Mouse (Mus musculus) forebrain, embryonic 11.5 days (tissue): ENCODE measurements around the gene Rftn2. TPM values are rescaled to one million over a fixed set of nuclear protein-coding genes. Genes with fewer than 3 reads are reported as not detected.
"Not testable (repeated sequence)": the region's sequence is repeated elsewhere in the genome, so short reads cannot be mapped to it uniquely, and the experiment has no call there.

Experiments
- ATAC-seq: fragments of 200-750 bp; cut with Nextera tagmentation; replicated peaks from 2 replicates; pipeline ENCODE4 v1.8.0; 2017; ENCODE audit warnings: moderate TSS enrichment; ENCODE audit not compliant: low FRiP score
- DNase-seq: peaks from one replicate; pipeline ENCODE4 v3.0.0-alpha.2; 2017; ENCODE audit warnings: low spot score
- H3K27ac ChIP-seq: fragments of 300-500 bp; sonication (generic); 2 replicates; pipeline ENCODE4 v1.5.1; 2014; ENCODE audit warnings: low read depth, low read length
- H3K27me3 ChIP-seq: fragments of 300-500 bp; sonication (generic); 2 replicates; pipeline ENCODE4 v1.6.1; 2014; ENCODE audit warnings: mild to moderate bottlenecking, low read length, mixed read lengths; ENCODE audit not compliant: control insufficient read depth, insufficient read depth
- H3K36me3 ChIP-seq: fragments of 300-500 bp; sonication (generic); 2 replicates; pipeline ENCODE4 v1.6.1; 2014; ENCODE audit warnings: mild to moderate bottlenecking, low read length, moderate library complexity, mixed read lengths; ENCODE audit not compliant: control insufficient read depth, insufficient read depth
- H3K4me1 ChIP-seq: fragments of 300-500 bp; sonication (generic); replicated peaks from 2 replicates; pipeline ENCODE4 v1.6.1; 2014; ENCODE audit warnings: low read length, mixed read lengths; ENCODE audit not compliant: control insufficient read depth, insufficient read depth
- H3K4me2 ChIP-seq: fragments of 300-500 bp; sonication (generic); 2 replicates; pipeline ENCODE4 v1.6.1; 2014; ENCODE audit warnings: low read depth, mild to moderate bottlenecking, low read length, moderate library complexity, mixed read lengths; ENCODE audit not compliant: severe bottlenecking
- H3K4me3 ChIP-seq: fragments of 300-500 bp; sonication (generic); 2 replicates; pipeline ENCODE4 v1.5.1; 2014; ENCODE audit warnings: low read depth, low read length
- H3K9ac ChIP-seq: fragments of 300-500 bp; sonication (generic); 2 replicates; pipeline ENCODE4 v1.6.1; 2014; ENCODE audit warnings: low read length
- H3K9me3 ChIP-seq: fragments of 300-500 bp; sonication (generic); 2 replicates; pipeline ENCODE4 v1.6.1; 2016; ENCODE audit warnings: low read length, mixed read lengths; ENCODE audit not compliant: control insufficient read depth
- WGBS: fragments of 180-500 bp; shearing (Covaris S2); extraction: QIAGEN DNeasy Blood & Tissue Kit; methylation state at CpG from one replicate; pipeline ENCODE4 v1.1.7; 2014; 5-methylcytosine and 5-hydroxymethylcytosine counted together
- polyA plus RNA-seq: library from polyadenylated mRNA; unstranded; fragments of >200 nt; fragmentation: Nextera tagmentation; extraction: Ambion mirVana; gene quantifications from 2 replicates; pipeline ENCODE4 v1.2.1, GENCODE M21; 2014

Rftn2 gene
- polyA plus RNA-seq, 1 experiment from 2014 or later: 8.2 TPM

- peak overlapping the region; percentile 95 for H3K27ac ChIP-seq
- peak overlapping the region; percentile 67 for H3K4me2 ChIP-seq
- no peaks in the 10 kb centered on the region for H3K9me3 ChIP-seq
- H3K27me3 ChIP-seq: no peaks in the 10 kb centered on the region
- peak overlapping the region; percentile 95 for H3K9ac ChIP-seq
- H3K4me3 ChIP-seq: peak overlapping the region; percentile 81
- DNase-seq (no peak), ATAC-seq (peak; percentile 82)
- H3K4me1 ChIP-seq: 0 out of 2 replicates have a peak, but pooled peaks cover 3% of the 10 kb centered on the region
- 0% methylated on average over 47 of the region's 47 CpGs for WGBS
- no peaks in the 10 kb centered on the region for H3K36me3 ChIP-seq
Measured at GRCm38 (mm10) chr1:55131424-55132014, 95.1 kb downstream of the Rftn2 start.

- no peaks in the 10 kb centered on the region for H3K27me3 ChIP-seq
- H3K9ac ChIP-seq: peak within 1 kb of the TSS; percentile 95
- peak; percentile 97 for ATAC-seq
- peak within 1 kb of the TSS; percentile 81 for H3K4me3 ChIP-seq
- H3K4me2 ChIP-seq: peak within 1 kb of the TSS; percentile 67
- no peaks in the 10 kb centered on the region for H3K9me3 ChIP-seq
- peak within 1 kb of the TSS; percentile 95 for H3K27ac ChIP-seq
- H3K4me1 ChIP-seq: 0 out of 2 replicates have a peak, but pooled peaks cover 3% of the 10 kb centered on the region
- no peaks in the 10 kb centered on the region for H3K36me3 ChIP-seq
- DNase-seq: peak; percentile 98
- under 1% methylated on average over 42 of the region's 42 CpGs for WGBS
Measured at GRCm38 (mm10) chr1:55130943-55131401, 95.6 kb downstream of the Rftn2 start, which contains the start of gene Mob4. Mob4 (plus strand) TSS chr1:55131231.

DNA sequence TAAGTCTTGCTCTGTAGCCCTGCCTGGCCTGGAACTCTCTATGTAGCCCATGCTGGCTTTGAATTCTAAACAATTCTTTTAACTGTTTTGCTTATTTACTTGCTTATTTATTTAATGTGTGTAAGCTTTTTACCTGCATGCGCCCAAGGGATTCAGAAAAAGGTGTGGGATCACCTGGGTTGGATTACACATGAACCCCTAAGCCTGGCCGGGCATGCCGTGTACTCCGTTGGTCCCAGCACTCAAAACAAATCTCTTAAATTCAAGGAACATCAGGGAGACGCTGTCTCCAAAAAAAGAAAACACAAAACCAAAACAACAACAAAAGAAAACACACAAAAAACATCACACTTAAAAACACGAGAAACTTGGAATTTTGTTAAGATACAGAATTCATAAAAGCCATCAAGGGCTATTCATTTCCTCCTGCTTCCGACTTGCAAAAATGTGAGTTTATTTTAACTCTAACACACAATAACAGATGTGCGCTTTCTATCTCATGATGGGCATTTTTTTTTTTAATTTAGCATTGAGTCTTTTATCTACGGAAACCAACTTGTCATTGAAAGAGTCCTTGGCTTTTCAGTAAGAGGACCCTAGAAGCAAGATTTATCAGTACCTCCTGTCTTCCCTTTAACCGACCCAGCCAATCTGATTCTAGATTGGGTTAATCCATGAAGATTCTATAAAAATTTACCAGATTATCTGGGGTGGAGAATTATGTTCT, 96.2 kb downstream of the Rftn2 start:
- peak overlapping the region; percentile 70 for H3K27ac ChIP-seq
- H3K4me3 ChIP-seq: peak overlapping the region; percentile 81
- WGBS: 75% methylated on average over 10 of the region's 10 CpGs
- no peak for ATAC-seq
- H3K36me3 ChIP-seq: no peaks in the 10 kb centered on the region
- H3K4me1 ChIP-seq: 0 out of 2 replicates have a peak, but pooled peaks cover 3% of the 10 kb centered on the region
- H3K9me3 ChIP-seq: no peaks in the 10 kb centered on the region
- peak overlapping the region; percentile 59 for H3K9ac ChIP-seq
- no peaks in the 10 kb centered on the region for H3K27me3 ChIP-seq
- peak overlapping the region; percentile 67 for H3K4me2 ChIP-seq
- no peak for DNase-seq

DNA sequence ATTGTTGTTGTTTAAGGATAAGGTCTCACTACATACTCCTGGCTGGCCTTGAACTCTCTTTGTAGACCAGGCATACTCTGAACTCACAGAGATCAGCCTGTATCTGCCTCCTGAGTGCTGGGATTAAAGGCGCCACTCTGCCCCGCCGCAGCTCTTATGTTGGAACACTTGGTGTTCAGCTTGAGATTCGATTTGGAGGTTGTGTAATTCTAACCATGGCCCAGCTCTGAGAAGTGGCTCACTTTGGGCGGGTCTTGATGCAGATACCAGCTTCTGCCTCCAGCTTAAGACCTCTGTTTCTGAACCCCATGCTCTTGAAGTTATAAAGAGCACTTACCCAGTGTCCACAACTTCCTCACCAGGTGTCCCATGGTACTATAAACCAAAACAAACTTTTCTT, 96.9 kb downstream of the Rftn2 start:
- H3K4me1 ChIP-seq: 0 out of 2 replicates have a peak, but pooled peaks cover 3% of the 10 kb centered on the region
- no peaks in the 10 kb centered on the region for H3K36me3 ChIP-seq
- 92% methylated on average over 5 of the region's 5 CpGs for WGBS
- H3K9me3 ChIP-seq: no peaks in the 10 kb centered on the region
- no peak overlapping the region for H3K4me3 ChIP-seq
- ATAC-seq: no peak
- no peak for DNase-seq
- no peak overlapping the region for H3K9ac ChIP-seq
- H3K4me2 ChIP-seq: no peak overlapping the region
- no peaks in the 10 kb centered on the region for H3K27me3 ChIP-seq
- H3K27ac ChIP-seq: no peak overlapping the region

- not testable (repeated sequence) for H3K4me3 ChIP-seq
Measured at GRCm38 (mm10) chr1:55124136-55124535, 102.4 kb downstream of the Rftn2 start.

GRCm38 (mm10) chr1:55123561-55123960, 103.0 kb downstream of the Rftn2 start:
- no peak for ATAC-seq
- Histone ChIP-seq H3K27me3 (no peaks in the 10 kb centered on the region), H3K4me3 (no peak overlapping the region), H3K36me3 (no peaks in the 10 kb centered on the region), H3K27ac (no peak overlapping the region), H3K9me3 (no peaks in the 10 kb centered on the region), H3K9ac (no peak overlapping the region), H3K4me2 (no peak overlapping the region), H3K4me1 (no peaks in the 10 kb centered on the region)
- WGBS: 95% methylated on average over 2 of the region's 2 CpGs
- no peak for DNase-seq

More at GRCm38 (mm10) chr1:55124136-55124535, 102.4 kb downstream of the Rftn2 start:
- H3K27ac ChIP-seq, H3K4me2 ChIP-seq, H3K27me3 ChIP-seq, DNase-seq, H3K9ac ChIP-seq, H3K4me1 ChIP-seq, H3K9me3 ChIP-seq, H3K36me3 ChIP-seq, ATAC-seq: not testable (repeated sequence)
- 93% methylated on average over 2 of the region's 2 CpGs for WGBS

- no peaks in the 10 kb centered on the region for H3K4me1 ChIP-seq
- H3K4me2 ChIP-seq: no peak overlapping the region
- ATAC-seq (no peak), DNase-seq (no peak)
- H3K9ac ChIP-seq: no peak overlapping the region
- no peak overlapping the region for H3K4me3 ChIP-seq
- H3K27ac ChIP-seq: no peak overlapping the region
- H3K27me3 ChIP-seq: no peaks in the 10 kb centered on the region
- no peaks in the 10 kb centered on the region for H3K9me3 ChIP-seq
- H3K36me3 ChIP-seq: no peaks in the 10 kb centered on the region
- WGBS: 88% methylated on average over 5 of the region's 5 CpGs
Measured at GRCm38 (mm10) chr1:55123046-55123445, 103.5 kb downstream of the Rftn2 start.
